Mouse (Mus musculus) neutrophil, adult 5-6 weeks (primary cell): ENCODE results near the gene Crbn. TPM values are rescaled to one million over a fixed set of nuclear protein-coding genes. Genes with fewer than 3 reads are reported as not detected.

Source experiments
- ATAC-seq: fragments of 151-379, 151-347 bp; 2 replicates; pipeline ENCODE4 v1.8.0; 2017; ENCODE audit warnings: mild to moderate bottlenecking, moderate TSS enrichment; ENCODE audit not compliant: insufficient number of reproducible peaks, poor library complexity, low FRiP score, severe bottlenecking; ENCODE audit errors: extremely low read depth
- total RNA-seq: library from RNA; stranded (forward); fragments of 200-1000 nt; gene quantifications from 2 replicates; pipeline ENCODE4 v1.2.3, GENCODE M21; 2017

The Crbn gene
- total RNA-seq: 83.9 and 84.3 TPM in 2 replicates

GRCm38 (mm10) chr6:106799333-106800226 lies at the start of gene Crbn:
Gene Crbn, minus strand, starts transcription at chr6:106800077.
- ATAC-seq: peak; percentile 98

GRCm38 (mm10) chr6:106840181-106840580 lies 40.3 kb upstream of the Crbn start:
- no peak for ATAC-seq

- ATAC-seq: no peak
Measured at GRCm38 (mm10) chr6:106838053-106838452, 38.2 kb upstream of the Crbn start.

GRCm38 (mm10) chr6:106835316-106835715 lies 35.4 kb upstream of the Crbn start:
- no peak for ATAC-seq

GRCm38 (mm10) chr6:106822329-106822728 lies 22.5 kb upstream of the Crbn start:
- no peak for ATAC-seq

GRCm38 (mm10) chr6:106820566-106820965 lies 20.7 kb upstream of the Crbn start:
- no peak for ATAC-seq

- ATAC-seq: no peak
Measured at GRCm38 (mm10) chr6:106819906-106820305, 20.0 kb upstream of the Crbn start.

- no peak for ATAC-seq
Measured at GRCm38 (mm10) chr6:106819246-106819645, 19.4 kb upstream of the Crbn start.

GRCm38 (mm10) chr6:106810686-106811085 lies 10.8 kb upstream of the Crbn start:
- ATAC-seq: no peak

- ATAC-seq: no peak
Measured at GRCm38 (mm10) chr6:106809161-106809560, 9.3 kb upstream of the Crbn start.

- ATAC-seq: peak; percentile 42; the same call in 1 of the 2 replicates
Measured at GRCm38 (mm10) chr6:106804904-106805303, 5.0 kb upstream of the Crbn start.

- ATAC-seq: no peak
Measured at GRCm38 (mm10) chr6:106800227-106800557, 315 bp upstream of the Crbn start.

GRCm38 (mm10) chr6:106794094-106794814 lies 5.6 kb downstream of the Crbn start:
- ATAC-seq: no peak

- ATAC-seq: no peak
Measured at GRCm38 (mm10) chr6:106793621-106794020, 6.3 kb downstream of the Crbn start.

GRCm38 (mm10) chr6:106793088-106793487 lies 6.8 kb downstream of the Crbn start:
- ATAC-seq: peak; percentile 81

- no peak for ATAC-seq
Measured at GRCm38 (mm10) chr6:106792486-106792885, 7.4 kb downstream of the Crbn start.

GRCm38 (mm10) chr6:106791429-106791828 lies 8.4 kb downstream of the Crbn start:
- no peak for ATAC-seq

- no peak for ATAC-seq
Measured at GRCm38 (mm10) chr6:106787138-106787537, 12.7 kb downstream of the Crbn start.

- no peak for ATAC-seq
Measured at GRCm38 (mm10) chr6:106770046-106770445, 29.8 kb downstream of the Crbn start.

- ATAC-seq: no peak
Measured at GRCm38 (mm10) chr6:106769290-106769866, 30.5 kb downstream of the Crbn start.
